Mouse (Mus musculus): ENCODE measurements around the gene Hyal1.
A peak's percentile ranks its signal among the peaks of the same experiment; 100 is the strongest.

DNA sequence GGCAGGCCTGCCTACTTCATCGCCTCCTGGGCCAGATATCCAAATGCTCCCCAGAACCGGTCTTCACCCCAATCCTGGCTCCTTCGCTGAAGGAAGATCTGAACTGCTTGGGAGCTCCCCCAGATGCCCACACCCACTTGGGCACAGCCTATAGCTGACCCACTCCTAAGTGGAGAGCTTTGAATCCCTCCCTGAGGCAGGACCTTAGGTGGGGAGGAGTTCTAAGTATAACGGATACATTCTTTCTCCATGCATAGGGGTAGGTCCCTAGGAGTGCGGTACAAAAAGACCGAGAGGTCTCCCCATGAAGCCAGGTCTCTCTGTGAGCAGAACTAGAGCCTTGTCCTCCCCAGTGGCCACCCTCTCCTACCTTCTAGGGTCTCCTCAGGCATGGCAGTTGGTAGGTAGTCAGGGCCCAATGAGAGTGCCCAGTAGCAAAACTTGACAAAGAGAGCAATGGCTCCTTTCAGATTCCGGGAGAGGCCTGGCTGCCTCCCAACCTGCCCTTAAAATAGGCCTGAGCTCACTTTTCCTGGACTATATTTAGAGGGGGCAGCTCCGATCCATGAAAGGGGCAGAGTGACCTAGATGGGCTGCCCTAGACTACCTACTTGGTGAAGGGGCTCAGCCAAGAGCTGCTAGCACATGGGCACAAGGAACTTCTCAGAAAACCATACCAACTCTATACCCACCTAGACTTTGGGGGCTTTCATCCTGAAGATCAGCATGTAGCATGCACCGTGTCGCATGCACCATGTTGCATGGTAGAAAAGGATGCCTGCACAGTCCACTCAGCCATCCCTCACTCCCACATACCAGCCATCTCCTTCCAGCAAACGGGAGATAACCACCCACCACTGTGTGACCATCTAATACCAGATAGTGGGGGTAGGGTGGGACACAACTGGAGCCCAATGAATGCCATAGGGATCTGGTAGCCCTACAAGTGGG lies 20.2 kb downstream of the Hyal1 start:
- TF ChIP-seq SIN3A (IDR thresholded peaks at IDR 0.05; ENCODE audit: low read length) (no peak), GATA1 (IDR thresholded peaks at IDR 0.05; ENCODE audit: low read depth, low read length) (no peak), POLR2A (IDR thresholded peaks at IDR 0.05; ENCODE audit: control insufficient read depth in 1 of 2, insufficient read depth in 1 of 2, low read depth in 1 of 2, low read length in 2 of 2, poor library complexity in 1 of 2) (peak in 1 of 2 experiments; percentile 50; a peak in 1 of 4 replicates), CTCF (IDR thresholded peaks at IDR 0.05 in 2 of 3, conservative IDR thresholded peaks at IDR 0.05 in 1 of 3; ENCODE audit: control insufficient read depth in 1 of 3, insufficient read depth in 1 of 3, low read depth in 2 of 3, low read length in 3 of 3, poor library complexity in 1 of 3, severe bottlenecking in 1 of 3) (no peak), ZKSCAN1 (IDR thresholded peaks at IDR 0.05; ENCODE audit: low read depth, low read length) (no peak)

Measured in MEL (cell line).